Mouse (Mus musculus) myocyte (in vitro differentiated cells): ENCODE data around the gene C130079G13Rik. TPM values are rescaled to one million over a fixed set of nuclear protein-coding genes. Genes with fewer than 3 reads are reported as not detected.

Source experiments
- H3K27me3 ChIP-seq: one replicate; pipeline ENCODE4 v1.6.1; 2011; ENCODE audit not compliant: control insufficient read depth, insufficient read depth, insufficient read length
- H3K36me3 ChIP-seq: one replicate; pipeline ENCODE4 v1.6.1; 2011; ENCODE audit not compliant: control insufficient read depth, insufficient read depth
- H3K4me2 ChIP-seq: one replicate; pipeline ENCODE4 v1.6.1; 2011; ENCODE audit warnings: low read depth, control low read depth
- H3K4me3 ChIP-seq: one replicate; pipeline ENCODE4 v1.5.1; 2011; ENCODE audit warnings: mild to moderate bottlenecking, control low read depth, moderate library complexity
- H3K79me2 ChIP-seq: one replicate; pipeline ENCODE4 v1.6.1; 2011; ENCODE audit not compliant: control insufficient read depth, insufficient read depth
- H3ac ChIP-seq: one replicate; pipeline ENCODE4 v1.6.1; 2011; ENCODE audit not compliant: control insufficient read depth, insufficient read length
- CEBPB ChIP-seq: IDR thresholded peaks from 2 replicates; pipeline ENCODE4 v1.6.1; 2011; ENCODE audit warnings: mild to moderate bottlenecking, moderate library complexity; ENCODE audit not compliant: poor library complexity, insufficient read depth, severe bottlenecking
- E2F4 ChIP-seq: IDR thresholded peaks from one replicate; pipeline ENCODE4 v1.6.1; 2011; ENCODE audit warnings: mild to moderate bottlenecking, control low read depth, moderate library complexity; ENCODE audit not compliant: insufficient read depth
- MAX ChIP-seq: IDR thresholded peaks from one replicate; pipeline ENCODE4 v1.6.1; 2011; ENCODE audit warnings: low read depth, mild to moderate bottlenecking, control low read depth
- MYOD1 ChIP-seq, 3 experiments: IDR thresholded peaks; one replicate each; pipeline ENCODE4 v1.6.1; 2011; ENCODE audit warnings: control low read depth in 2 of 3, low read depth in 2 of 3, mild to moderate bottlenecking in 2 of 3, moderate library complexity in 1 of 3; ENCODE audit not compliant: insufficient read length in 2 of 3, control insufficient read depth in 1 of 3
- MYOG ChIP-seq, 3 experiments: IDR thresholded peaks; one replicate each; pipeline ENCODE4 v1.6.1; 2011; ENCODE audit warnings: control low read depth in 2 of 3, low read depth in 2 of 3, mild to moderate bottlenecking in 2 of 3; ENCODE audit not compliant: insufficient read length in 2 of 3, control insufficient read depth in 1 of 3, insufficient read depth in 1 of 3
- POLR2A ChIP-seq: IDR thresholded peaks from one replicate; pipeline ENCODE4 v1.6.1; 2011; ENCODE audit warnings: low read depth, mild to moderate bottlenecking, control low read depth, moderate library complexity; ENCODE audit not compliant: insufficient read length
- POLR2AphosphoS2 ChIP-seq: IDR thresholded peaks from one replicate; pipeline ENCODE4 v1.6.1; 2011; ENCODE audit warnings: low read depth, control low read depth; ENCODE audit not compliant: insufficient read length
- REST ChIP-seq: IDR thresholded peaks from one replicate; pipeline ENCODE4 v1.6.1; 2011; ENCODE audit warnings: mild to moderate bottlenecking, control low read depth, moderate library complexity; ENCODE audit not compliant: insufficient read depth, insufficient read length
- SRF ChIP-seq: IDR thresholded peaks from one replicate; pipeline ENCODE4 v1.6.1; 2011; ENCODE audit warnings: low read depth; ENCODE audit not compliant: control insufficient read depth, insufficient read length
- TCF12 ChIP-seq: IDR thresholded peaks from one replicate; pipeline ENCODE4 v1.6.1; 2011; ENCODE audit warnings: mild to moderate bottlenecking, control low read depth; ENCODE audit not compliant: poor library complexity, insufficient read depth, severe bottlenecking
- TCF3 ChIP-seq: IDR thresholded peaks from one replicate; pipeline ENCODE4 v1.6.1; 2011; ENCODE audit warnings: low read depth, control low read depth; ENCODE audit not compliant: insufficient read length
- USF1 ChIP-seq: IDR thresholded peaks from one replicate; pipeline ENCODE4 v1.6.1; 2011; ENCODE audit warnings: low read depth, mild to moderate bottlenecking, control low read depth, moderate library complexity
- polyA plus RNA-seq: library from polyadenylated mRNA; unstranded; fragments of >200 nt; fragmentation: generic; extraction: Trizol; gene quantifications from one replicate; pipeline ENCODE4 v1.2.1, GENCODE M21; 2012; ENCODE audit warnings: missing spikeins

C130079G13Rik gene
- polyA plus RNA-seq, 1 experiment, result not detected

DNA sequence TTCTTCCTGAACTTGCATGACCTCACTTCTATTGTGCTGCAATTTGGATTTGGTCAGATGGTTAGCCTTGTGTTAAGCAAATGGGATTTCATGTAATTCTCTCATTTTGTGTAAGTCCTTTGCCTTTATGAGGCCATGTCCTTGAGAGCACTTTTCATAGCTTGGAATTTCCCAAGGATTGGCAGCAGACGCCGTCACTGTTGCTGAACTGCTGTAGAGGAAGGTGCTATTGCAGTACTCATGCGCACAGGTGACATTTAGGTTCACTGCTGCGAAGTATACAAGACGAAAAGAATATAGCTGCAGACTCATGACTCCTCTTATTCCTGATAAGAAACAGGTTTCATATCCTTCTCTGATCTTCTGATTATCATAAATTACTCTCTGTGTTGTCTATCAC is 45.9 kb downstream of the C130079G13Rik start:
- no peak overlapping the region for H3K4me2 ChIP-seq
- H3K79me2 ChIP-seq, result no peaks in the 10 kb centered on the region
- no peak overlapping the region for H3K4me3 ChIP-seq
- H3ac ChIP-seq, result no peak overlapping the region
- no peaks in the 10 kb centered on the region for H3K36me3 ChIP-seq
- no peaks in the 10 kb centered on the region for H3K27me3 ChIP-seq
- TF ChIP-seq SRF (no peak), POLR2A (no peak), E2F4 (no peak), MAX (no peak), MYOG (IDR thresholded peaks at IDR 0.05; ENCODE audit: control insufficient read depth in 1 of 3, insufficient read depth in 1 of 3, insufficient read length in 2 of 3, low read depth in 2 of 3) (no peak), TCF3 (no peak), MYOD1 (IDR thresholded peaks at IDR 0.05; ENCODE audit: control insufficient read depth in 1 of 3, insufficient read length in 2 of 3, low read depth in 2 of 3) (no peak), TCF12 (no peak), POLR2AphosphoS2 (no peak), CEBPB (no peak), USF1 (no peak), REST (no peak)

DNA sequence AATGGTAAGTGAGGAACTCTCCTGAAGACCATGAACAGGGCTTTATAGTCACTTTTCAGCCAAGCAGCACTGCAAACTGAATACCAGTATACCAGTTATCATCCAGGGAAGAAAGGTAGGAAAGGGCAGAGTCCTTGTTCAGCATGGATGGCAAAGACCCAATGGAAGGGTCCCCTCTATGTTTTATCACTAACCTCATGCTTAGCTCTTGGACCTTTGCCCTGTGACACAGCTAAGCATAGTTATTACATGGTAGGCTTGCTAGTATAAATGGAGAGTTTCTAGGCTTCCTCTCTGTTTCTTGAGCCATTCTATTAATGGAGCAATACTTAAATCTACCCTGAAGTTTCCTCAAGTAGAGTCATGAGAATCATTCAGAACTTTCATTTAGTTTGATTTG is 49.6 kb downstream of the C130079G13Rik start:
- TF ChIP-seq E2F4 (no peak), MYOG (IDR thresholded peaks at IDR 0.05; ENCODE audit: control insufficient read depth in 1 of 3, insufficient read depth in 1 of 3, insufficient read length in 2 of 3, low read depth in 2 of 3) (no peak)
- Histone ChIP-seq H3K79me2 (no peaks in the 10 kb centered on the region), H3K27me3 (no peaks in the 10 kb centered on the region), H3K4me3 (no peak overlapping the region), H3ac (no peak overlapping the region), H3K36me3 (no peaks in the 10 kb centered on the region), H3K4me2 (no peak overlapping the region)

Other genes with a start within 250 kb of the C130079G13Rik start
- gene Gm5538, start 195.4 kb upstream of the C130079G13Rik start, polyA plus RNA-seq, result not detected
- gene Gm8298, start 64.2 kb upstream of the C130079G13Rik start, polyA plus RNA-seq, result not detected
- gene Aadacl2, start 81.5 kb downstream of the C130079G13Rik start, polyA plus RNA-seq, result not detected
- not detected for gene Aadac, start 100.5 kb downstream of the C130079G13Rik start, polyA plus RNA-seq
- gene Sucnr1, start 156.7 kb downstream of the C130079G13Rik start, polyA plus RNA-seq, result not detected